Mouse (Mus musculus) forelimb bud, embryonic 11.5 days (tissue): ENCODE measurements at regions not wholly inside any gene's neighbourhood (a gene's known extent, or its start where the extent isn't known, plus 50 kb on each side); places are given as distances from the start of the nearest gene placed in this dataset.

Experiments
- DNase-seq: peaks from one replicate; pipeline ENCODE4 v3.0.0-alpha.2; 2012; ENCODE audit warnings: low read depth, low spot score

DNA sequence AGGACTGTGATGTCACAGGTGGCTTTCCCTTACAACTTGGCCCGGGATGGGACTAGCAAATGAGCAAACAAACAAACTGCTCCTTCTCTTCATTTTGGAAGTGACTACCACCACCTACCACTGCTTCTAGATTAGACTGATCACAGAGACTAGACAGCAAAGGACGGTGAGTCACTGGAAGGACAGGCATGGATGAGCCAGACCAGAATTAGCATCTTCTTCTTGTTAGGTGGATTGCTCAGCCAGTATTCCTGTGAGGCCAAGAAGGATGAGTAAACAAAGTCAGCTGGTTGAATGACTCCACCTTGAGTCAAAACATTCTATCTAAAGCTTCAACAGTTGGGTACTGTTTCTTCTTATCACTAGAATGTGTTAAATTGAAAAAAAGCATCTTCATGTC lies 385.1 kb upstream of the Mon1b start:
- no peak for DNase-seq

DNA sequence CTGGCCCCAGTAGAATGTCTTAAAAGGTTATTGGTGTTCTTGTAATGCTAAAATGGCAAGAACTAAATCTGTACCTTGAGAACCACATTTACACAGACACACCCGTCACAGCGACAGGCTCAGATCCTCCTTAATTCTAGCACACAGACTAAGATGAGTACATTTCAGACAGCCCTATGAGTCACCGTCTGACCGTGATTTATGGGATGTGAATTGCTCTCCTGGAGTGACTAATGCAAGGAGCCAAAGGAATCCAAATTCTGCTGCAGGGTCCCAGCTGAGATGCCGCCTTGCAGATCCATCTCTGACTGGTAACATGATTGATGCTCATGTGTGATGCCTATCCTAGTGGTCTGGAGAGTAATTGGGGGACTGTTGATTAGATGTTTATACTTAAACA lies 381.3 kb upstream of the Mon1b start:
- DNase-seq: peak; percentile 18

DNA sequence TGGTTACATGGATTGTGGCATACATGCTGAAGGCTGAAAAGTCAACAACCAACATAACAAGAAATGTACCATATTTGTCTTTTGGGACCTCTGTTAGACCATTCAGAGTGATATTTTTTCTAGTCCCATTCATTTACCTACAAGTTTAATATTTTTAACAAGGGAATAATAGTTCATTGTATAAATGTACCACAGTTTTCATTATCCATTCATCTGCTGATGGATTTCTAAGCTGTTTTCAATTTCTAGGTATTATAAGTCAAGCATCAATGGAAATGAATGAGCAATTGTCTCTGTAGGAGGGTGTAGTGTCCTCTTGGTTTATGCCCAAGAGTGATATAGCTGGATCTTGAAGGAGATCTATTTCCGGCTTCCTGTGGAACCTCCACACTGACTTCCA lies 375.9 kb upstream of the Mon1b start:
- no peak for DNase-seq

DNA sequence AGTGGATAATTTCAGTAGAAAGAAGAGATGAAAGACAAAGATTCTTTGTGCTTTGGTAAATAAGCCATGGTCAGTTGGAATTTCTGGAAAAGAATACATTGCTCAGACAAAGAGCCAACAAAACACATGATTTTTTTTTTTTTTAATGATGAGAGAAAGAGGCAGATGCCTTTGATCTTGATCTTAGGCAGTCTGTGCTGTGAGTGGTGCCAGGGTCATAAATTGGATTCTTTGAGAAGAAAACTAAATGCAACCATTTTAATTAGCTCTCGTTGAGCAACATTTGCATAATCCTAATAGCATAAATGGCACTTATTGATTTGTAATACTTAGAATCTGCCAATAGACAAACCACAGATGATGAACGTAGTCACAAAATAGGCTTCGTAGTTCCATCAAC lies 372.1 kb upstream of the Mon1b start:
- DNase-seq: no peak

DNA sequence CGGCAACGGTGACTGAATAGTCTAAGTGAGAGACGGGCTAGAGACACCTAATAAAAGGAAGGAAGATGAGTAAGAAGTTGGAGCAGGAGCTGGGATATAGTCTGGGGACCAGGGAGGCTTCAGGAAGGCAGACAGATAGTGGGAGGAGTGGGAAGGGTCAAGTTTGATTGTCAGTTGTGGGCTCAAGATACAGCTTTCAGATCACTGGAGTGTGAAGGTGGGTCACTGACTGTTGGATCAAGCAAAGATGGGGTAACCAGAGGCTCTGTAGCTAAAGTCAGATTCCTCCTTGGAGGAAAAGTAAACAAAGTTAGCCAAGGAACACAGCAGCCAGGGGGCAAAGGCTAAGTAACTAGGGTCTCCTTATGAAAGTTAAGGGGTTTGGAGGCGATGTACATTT lies 364.1 kb upstream of the Mon1b start:
- no peak for DNase-seq

DNA sequence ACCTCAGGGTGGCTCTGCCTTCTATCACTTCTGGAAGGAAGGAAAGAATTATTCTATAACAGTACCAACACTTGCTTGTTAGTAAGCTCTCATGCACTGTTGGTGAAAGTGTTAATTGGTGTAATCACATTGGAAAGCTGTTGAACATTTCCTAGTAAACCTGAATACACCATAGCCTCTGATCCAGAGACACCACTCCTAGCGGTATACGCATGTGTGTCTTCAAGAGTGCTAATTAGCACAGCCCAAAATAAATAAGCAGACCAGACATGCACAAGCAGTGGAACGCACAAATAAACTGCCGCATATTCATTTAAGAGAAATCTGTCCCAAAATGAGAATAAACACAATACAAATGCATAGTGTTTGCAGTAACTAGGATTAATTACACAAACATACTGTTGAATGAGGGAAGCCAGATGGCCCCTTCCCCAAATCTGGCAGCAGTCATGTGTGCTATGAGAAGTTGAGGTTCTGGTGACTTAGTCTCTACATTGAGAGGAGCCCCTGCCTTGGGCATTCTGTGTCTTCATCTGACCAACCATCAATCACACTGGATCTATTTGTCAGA lies 335.0 kb upstream of the Mon1b start:
- peak; percentile 9 for DNase-seq

DNA sequence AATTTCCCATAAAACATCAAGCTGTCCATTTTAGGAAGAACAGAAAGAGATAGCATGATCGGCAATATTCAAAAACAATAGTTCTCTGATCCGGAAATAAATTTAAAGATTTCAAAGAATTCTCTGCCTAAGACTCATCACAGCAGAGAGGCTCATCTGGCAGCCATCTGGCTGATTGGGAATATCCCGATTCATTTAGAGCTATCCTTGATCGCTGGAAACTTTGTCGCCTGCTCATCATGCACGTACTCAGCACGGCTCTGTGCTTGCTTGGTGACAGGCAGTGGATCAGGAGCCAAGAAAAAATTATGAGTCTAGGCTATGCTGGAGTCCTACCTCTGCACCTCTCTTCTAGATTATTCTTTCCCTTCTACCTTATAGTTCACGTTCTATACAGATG lies 332.0 kb upstream of the Mon1b start:
- no peak for DNase-seq

DNA sequence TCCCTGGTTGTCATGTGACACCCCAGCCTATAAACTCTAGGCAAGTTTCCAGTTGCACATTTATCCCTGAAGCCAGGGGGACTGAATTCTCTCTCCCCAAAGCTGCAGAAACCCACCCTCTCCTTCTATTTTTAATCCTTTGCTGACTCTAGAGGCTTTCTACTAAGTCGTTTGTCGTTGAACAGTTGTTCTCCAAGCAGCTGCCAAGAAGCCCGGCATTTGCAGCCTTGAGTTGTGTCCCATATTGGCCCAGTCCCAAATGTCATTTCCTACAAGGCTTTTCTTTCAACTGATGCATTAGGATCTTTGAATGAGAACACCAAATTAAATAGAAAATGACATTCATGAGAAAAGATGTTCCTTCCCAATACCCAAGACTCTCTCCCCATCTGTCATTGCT lies 318.2 kb upstream of the Mon1b start:
- DNase-seq: no peak

DNA sequence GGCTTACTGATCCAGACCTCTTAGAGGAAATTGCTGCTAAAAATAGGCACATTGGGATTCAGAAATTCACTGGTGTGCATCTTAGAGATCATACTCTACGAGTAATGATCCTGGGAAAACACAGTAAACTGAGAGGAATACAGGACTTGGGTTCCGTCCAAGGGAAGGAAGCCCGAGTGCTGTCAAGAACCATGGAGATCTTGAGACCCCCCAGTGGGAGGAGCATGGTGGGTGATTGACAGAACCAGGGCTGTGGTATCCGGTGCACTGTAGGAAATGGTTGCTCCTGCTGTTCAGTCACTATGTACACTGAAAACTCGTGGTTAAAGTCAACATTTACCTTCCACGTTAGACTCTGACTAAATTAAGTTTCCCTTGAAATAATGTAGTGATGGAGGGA lies 303.8 kb upstream of the Mon1b start:
- no peak for DNase-seq

DNA sequence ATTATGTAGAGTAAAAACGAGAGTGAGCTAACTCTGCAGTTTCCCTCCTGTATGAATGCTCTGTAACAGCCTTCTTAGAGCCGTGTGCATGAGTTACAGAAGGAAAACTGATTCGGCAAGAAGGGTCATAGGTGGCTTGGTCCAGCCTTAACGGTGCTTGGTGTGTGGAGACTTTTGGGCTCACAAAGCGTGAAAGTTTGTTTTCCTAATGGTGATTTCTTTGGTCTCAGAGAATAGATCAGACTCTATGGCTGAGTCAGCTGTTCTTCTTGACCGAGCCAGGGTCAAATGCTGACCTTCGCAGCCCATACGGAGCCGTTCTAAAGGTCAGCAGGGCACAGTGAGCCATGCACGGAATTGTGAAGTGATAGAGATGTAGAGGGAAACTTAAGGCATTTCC lies 294.1 kb upstream of the Mon1b start:
- no peak for DNase-seq

DNA sequence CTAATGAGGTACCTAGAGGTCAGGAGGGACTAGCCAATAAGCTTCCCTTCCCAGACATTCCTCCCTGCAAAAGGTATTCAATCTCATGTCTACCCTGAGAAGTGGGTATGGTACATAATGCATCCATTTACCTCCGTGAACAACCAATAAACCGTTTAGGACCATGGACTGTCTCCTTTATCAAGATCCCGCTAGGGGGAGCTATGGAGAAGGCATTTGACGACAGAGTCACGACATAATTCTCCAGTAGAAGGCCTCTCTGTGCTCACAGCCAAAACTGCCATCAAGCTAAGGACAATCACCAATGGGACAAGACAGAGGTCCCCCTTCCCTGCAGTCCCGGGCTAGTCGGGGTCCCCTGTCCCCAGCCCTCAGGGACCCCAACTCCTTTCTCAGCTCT lies 273.5 kb upstream of the Mon1b start:
- DNase-seq: peak; percentile 13

DNA sequence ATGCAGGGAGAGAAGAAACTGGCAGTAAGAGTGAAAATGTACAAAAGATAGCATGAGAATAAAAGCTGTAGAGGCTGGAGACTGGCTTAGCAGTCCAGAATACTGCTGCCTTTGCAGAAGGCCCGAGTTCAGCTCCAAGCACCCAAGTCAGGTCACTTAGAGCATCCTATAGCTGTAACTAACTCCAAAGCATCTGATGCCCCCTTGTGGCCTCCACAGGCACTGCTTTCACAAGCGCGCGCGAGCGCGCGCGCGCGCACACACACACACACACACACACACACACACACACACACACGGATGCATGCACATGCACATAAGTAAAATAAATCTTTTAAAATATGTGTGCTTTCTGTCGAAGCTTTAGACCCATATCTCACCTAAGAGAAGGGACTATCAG lies 271.2 kb upstream of the Mon1b start:
- DNase-seq: no peak

DNA sequence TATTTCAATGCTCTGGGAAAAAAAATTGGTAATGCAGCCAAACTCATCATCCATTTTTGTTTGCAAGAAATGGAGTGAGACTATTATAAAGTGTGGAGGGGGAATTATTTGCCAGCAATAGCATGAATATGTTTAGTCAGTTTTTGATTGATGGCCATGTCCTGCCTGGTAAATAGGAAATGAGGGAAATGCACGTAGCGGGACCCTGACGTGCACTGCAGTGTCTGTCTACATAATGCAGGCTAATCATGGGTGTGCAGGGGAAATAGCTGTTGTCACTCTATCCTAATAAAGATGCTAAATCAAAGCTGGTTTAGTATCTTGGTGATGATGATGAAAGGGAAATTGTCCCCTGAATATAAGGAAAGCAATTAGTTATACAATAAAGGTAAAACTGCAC lies 251.9 kb upstream of the Mon1b start:
- no peak for DNase-seq

DNA sequence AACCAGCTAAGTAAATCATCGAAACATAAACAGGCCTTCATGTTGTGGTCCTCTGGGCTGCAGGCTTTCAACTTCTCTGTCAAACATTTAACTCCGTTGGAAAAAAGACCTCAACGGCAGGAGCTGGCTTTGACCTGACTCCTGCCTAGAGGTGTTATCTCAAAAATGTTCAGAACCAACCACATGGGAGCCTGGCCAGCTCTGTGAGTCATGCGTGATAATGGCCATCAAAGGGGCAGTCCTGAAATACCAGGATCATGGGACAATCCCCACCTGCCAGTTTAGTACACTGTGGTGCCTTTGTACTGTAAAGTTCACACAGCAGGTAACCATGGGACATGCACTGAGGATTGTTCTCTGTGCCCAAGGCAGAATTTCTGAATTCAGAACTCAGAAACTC lies 251.4 kb upstream of the Mon1b start:
- DNase-seq: no peak

DNA sequence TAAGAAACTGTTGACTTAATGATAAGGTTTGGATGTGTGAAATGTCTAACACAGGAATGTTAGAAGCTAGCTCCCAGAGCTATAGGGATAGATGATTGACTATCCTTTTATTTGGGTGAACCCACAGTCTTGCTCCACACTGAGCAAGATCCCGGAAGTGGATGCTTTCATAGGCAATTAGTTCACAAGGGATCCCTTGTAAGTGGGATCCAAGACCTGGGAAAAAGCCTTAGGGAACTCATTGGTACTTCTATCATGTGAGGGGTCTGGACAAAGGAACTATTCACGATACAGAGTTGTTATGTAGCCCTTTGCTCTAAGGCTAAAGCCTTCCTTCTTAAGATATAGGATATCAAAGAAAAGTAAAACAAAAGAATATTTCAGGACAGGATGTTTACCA lies 245.9 kb upstream of the Mon1b start:
- DNase-seq: peak; percentile 5

DNA sequence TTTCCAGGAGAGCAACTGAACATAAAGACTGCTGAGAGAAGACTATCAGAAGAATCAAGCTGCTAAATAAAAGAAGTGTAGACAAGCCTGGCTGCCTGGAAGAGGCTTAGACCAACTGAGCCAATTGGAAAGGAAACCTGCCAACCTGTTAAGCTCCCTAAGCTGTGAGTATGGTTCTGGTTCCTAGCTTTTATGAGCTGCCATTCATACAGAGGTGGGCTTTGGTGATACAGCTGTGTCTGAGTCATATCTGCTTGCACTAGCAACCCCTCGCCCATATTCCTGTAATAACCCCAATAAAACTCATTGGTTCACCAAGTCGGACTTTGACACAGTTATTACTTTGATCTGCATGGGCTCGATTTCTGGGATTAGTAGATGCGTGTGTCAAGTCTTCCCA lies 245.3 kb upstream of the Mon1b start:
- no peak for DNase-seq

DNA sequence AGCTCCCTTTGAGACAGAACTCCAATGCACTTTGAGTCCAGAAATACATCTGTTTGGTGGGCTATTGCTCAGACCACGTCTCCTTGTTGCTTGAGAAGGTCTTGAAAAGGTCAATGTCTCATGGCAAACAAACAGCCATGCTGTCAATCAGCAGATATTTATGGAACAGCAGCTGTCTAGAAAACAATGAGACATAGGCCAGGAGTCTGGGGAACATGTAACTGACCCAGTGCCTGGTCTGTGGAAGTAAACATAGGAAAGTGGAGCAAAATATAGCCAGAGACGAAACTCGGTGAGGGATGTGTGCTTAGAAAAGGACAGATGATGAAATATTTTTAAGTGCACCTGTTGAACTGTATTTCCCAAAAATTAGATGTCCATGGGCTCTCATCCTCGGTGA lies 241.1 kb upstream of the Mon1b start:
- no peak for DNase-seq

DNA sequence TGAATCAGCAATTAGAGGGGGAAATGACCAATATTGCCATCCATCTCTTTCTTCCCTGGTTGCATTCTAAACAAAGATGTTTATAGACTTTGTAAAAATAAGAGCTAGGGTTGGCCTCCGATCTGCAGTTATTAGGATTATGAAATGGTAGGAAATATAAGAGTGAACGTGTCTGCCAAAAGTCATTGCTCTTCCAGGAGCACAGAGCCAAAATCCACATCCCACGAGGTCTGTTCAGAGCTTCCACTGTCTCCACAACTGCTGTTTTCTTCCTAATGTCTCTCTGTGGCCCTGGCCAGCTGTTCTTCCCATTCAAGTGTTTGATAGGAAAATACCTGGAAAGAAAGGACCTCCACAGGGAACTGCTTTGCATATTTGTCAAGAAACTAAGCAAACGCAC lies 230.2 kb upstream of the Mon1b start:
- DNase-seq: no peak

DNA sequence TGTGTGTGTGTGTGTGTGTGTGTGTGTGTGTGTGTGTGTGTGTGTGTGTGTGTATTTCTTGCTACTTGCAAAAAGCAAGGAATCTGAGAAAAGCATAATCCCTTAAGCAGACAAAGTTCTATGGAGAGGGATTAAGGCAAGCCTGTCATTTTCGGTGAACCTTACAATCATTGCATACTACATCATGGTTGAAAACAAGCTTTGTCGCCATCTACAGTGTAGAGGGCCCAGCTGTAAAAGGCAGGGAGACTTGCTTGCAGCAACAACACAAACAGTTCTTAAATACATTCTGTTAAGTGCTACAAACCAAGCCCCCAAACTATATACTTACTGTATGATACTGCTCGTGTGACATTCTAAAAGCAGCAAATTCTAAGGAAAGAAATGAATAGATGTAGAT lies 216.0 kb upstream of the Mon1b start:
- DNase-seq: no peak

DNA sequence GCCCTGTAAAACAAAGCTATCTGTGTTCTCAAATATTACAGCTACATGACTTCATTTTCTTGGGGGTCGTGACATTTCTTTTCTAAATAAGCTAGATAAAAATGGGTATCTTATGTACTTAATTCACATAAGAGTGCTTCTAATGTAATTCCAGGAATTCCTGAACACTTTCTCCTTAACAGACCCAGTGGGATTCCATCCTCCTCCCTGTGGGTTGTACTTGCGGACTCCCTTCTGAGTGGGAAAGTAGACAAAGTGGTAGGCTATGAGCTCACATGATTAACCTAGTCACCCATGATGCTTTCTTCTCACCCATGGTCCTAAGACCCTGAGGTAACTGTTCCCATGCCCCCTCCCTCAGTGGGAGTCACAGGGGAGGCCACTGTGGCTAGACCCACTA lies 212.7 kb upstream of the Mon1b start:
- no peak for DNase-seq

DNA sequence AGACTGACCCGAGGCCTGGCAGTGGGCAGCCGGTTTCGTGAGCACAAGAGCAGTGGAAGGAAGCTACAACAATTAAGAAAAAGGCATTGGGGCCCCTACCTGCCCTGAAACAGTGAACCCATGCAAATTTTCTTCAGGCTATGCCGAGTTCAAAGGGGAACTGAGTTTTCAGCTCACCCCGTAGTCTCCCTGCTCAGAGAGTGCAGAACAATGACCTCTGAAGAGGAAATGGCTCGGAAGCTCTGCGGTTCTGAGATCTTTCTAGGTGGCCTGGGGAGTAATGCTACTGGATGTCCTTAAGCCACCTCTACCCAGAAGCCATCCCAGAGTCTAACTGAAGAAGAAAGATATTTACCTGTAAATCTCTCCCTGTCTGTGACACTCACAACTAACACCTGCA lies 196.3 kb upstream of the Mon1b start:
- DNase-seq: no peak

DNA sequence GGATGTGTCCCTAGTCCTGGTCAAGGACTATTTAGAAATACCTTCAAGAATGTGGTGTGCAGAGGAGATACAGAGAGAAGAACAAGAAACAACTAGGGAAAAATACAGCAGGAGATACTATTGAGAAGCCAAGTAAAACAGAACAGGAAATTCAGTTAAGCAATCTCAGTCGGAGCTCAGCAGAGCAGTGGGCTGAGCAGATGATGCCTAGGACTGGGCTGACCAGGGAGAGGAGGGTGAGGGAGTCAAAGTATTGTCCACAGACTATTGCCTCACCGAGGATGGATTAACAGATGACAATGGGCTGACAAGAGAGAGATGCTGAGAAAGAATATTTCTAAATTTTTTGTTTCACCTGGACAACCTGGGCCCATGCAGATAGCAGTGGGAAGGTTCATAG lies 181.4 kb upstream of the Mon1b start:
- DNase-seq: no peak

DNA sequence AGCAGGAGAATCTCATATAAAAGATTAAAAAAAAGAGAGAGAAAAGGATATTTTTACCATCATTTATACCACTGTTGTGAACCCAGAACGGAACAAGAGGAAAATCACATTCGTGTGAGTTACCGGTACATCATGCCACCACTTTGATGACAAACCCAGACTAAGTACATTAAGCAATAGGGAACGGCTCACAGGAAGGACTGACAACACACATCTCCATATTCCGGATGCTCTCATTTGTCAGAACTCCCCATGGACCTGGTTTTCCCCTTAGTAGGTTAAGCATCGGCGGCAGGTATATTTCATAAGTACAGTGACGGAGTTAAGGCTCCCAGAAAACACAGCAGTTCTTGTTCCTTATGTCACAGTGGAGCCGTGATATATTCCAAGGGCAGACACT lies 170.8 kb upstream of the Mon1b start:
- no peak for DNase-seq

DNA sequence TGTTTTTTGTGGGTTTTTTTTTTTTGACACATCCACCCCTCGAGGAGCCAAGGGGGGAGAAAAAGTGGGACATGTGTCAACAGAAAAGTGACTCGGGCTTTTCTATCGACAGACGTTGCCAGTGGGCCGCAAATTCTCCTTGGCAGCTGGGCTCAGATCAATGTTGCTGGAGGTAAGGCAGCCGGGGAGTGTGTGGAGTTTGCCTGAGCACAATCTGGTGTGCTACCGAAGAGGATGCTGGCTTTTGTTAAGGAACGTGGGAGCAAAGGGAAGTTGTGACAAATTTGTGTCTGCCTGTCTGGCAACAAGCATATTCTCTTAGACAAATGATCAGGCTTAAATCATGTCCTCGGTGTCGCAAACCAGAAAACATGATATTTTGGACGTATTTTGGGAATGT lies 170.2 kb upstream of the Mon1b start:
- no peak for DNase-seq

DNA sequence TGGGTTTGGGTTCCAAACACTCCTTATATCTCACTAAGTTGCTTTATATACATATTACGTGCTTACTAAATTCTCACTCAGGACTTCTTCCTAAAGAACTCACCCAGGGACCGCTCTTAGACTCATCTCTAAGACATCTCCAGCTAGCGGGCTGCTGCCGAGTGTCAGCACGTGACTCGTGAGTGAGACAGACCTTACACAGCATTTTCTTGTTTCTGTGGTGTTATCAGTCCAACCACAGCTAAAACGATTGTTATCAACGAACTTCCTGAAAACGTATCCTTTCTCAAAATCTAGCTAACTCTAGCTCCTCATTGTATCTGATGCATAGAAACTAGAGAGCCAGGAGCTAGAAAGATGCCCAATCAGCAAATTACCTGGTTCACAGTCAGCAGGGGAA lies 168.7 kb upstream of the Mon1b start:
- no peak for DNase-seq
